Mouse (Mus musculus) spleen, adult 2 months (tissue): Measurements from ENCODE around the gene Lekr1.

ENCODE experiments used
- CTCF ChIP-seq: fragments of 200-500 bp; IDR thresholded peaks from 2 replicates; pipeline ENCODE4 v1.5.1; 2011; ENCODE audit warnings: mild to moderate bottlenecking, inconsistent platforms; ENCODE audit not compliant: insufficient read depth, insufficient read length, insufficient replicate concordance; ENCODE audit errors: extremely low read depth
- POLR2A ChIP-seq: fragments of 200-500 bp; IDR thresholded peaks from 2 replicates; pipeline ENCODE4 v1.6.1; 2011; ENCODE audit warnings: low read depth, low read length, inconsistent platforms

DNA sequence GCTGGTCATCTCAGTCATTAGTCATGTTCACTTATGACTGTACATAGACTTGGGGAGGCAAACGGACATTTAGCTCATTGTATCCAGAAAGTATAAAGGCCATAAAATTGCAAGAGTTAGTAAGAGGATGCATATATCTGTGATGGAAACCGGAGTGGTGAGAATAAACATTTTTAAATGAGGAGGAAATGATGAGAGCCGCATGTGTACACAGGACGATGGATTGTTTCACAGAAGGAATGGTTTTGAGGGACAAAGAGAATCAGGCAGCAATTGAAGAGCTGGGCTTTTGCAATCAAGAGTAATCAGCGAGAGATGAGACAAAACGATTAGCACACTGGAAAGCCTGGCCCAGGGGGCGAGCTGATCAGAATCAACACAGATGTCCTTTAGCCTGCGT lies 18.4 kb upstream of the Lekr1 start:
- TF ChIP-seq CTCF (no peak), POLR2A (no peak)
